Mouse (Mus musculus): ENCODE results near the gene Aadacl4.

- TF ChIP-seq GATA1 (IDR thresholded peaks at IDR 0.05; ENCODE audit: low read depth, low read length) (no peak), MYC (IDR thresholded peaks at IDR 0.05; ENCODE audit: low read depth, low read length) (no peak), ZMIZ1 (IDR thresholded peaks at IDR 0.05; ENCODE audit: low read depth, low read length) (no peak), TAL1 (IDR thresholded peaks at IDR 0.05; ENCODE audit: low read length) (no peak)
Measured at GRCm38 (mm10) chr4:144592790-144593189, 20.7 kb upstream of the Aadacl4 start.
